Mouse (Mus musculus): ENCODE measurements around the gene Tesc. TPM values are rescaled to one million over a fixed set of nuclear protein-coding genes. Genes with fewer than 3 reads are reported as not detected.
A peak's percentile ranks its signal among the peaks of the same experiment; 100 is the strongest.

Gene Tesc
- polyA plus RNA-seq, 2 experiments, result 2.2 to 8.6 TPM

DNA sequence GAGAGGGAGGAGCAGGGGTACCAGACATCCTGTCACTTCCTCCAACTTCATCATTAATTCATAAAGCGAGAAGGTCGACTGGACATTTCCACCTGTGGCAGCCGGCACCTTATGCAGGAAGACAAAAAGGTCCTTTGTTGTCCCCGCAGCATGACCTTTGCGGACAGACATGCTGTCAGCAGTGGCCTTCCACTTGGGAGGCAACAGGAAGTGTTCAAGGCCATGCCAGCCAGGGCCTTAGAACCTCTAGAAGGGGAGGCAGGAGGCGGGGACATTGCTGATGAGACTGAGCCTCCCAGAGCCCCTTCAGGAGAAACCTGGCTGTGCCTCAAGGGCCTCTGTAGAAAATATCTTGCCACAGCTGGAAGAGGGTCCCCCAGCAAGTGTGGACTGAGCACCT is 6.2 kb downstream of the Tesc start:
- Histone ChIP-seq H3K4me1 (ENCODE audit: control insufficient read depth, insufficient read depth, low read length) (peaks cover 10% of the 10 kb centered on the region), H3K9me3 (ENCODE audit: control insufficient read depth, low read length) (0 out of 2 replicates have a peak, but pooled peaks cover 3% of the 10 kb centered on the region), H3K4me2 (replicated peaks; ENCODE audit: low read depth, low read length, severe bottlenecking) (no peak overlapping the region), H3K9ac (ENCODE audit: low read depth, low read length, severe bottlenecking) (no peak overlapping the region), H3K36me3 (ENCODE audit: control insufficient read depth, insufficient read depth, low read length) (no peaks in the 10 kb centered on the region), H3K27ac (replicated peaks; ENCODE audit: low read depth, low read length) (no peak overlapping the region), H3K27me3 (ENCODE audit: control insufficient read depth, insufficient read depth, low read length) (peaks cover 20% of the 10 kb centered on the region), H3K4me3 (replicated peaks; ENCODE audit: low read length) (no peak overlapping the region)
- no peak for TF ChIP-seq POLR2A (IDR thresholded peaks at IDR 0.05; ENCODE audit: borderline replicate concordance, extremely low read depth, insufficient read depth, insufficient read length)
- WGBS, result 63% methylated on average over 6 of the region's 6 CpGs
- DNase-seq (ENCODE audit: low spot score) (no peak), ATAC-seq (ENCODE audit: low FRiP score, low read depth) (no peak)

DNA sequence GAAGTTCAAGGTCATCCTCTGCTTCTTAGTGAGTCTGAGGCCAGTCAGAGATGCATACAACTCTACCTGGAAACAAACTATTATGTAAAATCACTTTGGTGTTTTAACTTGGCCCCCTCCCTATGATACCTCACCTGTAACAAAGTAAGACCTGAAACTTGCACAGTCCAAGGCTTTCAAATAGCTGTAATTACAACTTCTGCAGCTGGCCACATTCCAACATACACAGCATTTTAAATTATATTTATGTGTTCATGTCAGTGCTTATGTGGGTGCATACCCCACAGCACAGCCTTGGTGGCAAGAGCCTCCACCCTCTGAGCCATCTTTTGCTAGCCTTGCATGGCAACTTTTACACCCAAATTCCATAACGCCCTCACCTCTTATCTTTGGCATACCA is 7.1 kb downstream of the Tesc start:
- no peak for DNase-seq (ENCODE audit: low spot score)
- WGBS, result 79% methylated on average over 1 of the region's 1 CpGs
- Histone ChIP-seq H3K27ac (replicated peaks; ENCODE audit: low read depth, low read length) (no peak overlapping the region), H3K4me1 (ENCODE audit: control insufficient read depth, insufficient read depth, low read length) (peaks cover 8% of the 10 kb centered on the region), H3K9me3 (ENCODE audit: control insufficient read depth, low read length) (0 out of 2 replicates have a peak, but pooled peaks cover 3% of the 10 kb centered on the region), H3K36me3 (ENCODE audit: control insufficient read depth, insufficient read depth, low read length) (no peaks in the 10 kb centered on the region), H3K9ac (ENCODE audit: low read depth, low read length, severe bottlenecking) (no peak overlapping the region), H3K4me3 (replicated peaks; ENCODE audit: low read length) (no peak overlapping the region), H3K27me3 (ENCODE audit: control insufficient read depth, insufficient read depth, low read length) (peaks cover 11% of the 10 kb centered on the region), H3K4me2 (replicated peaks; ENCODE audit: low read depth, low read length, severe bottlenecking) (no peak overlapping the region)
- TF ChIP-seq POLR2A (IDR thresholded peaks at IDR 0.05; ENCODE audit: borderline replicate concordance, extremely low read depth, insufficient read depth, insufficient read length), result no peak
- no peak for ATAC-seq (ENCODE audit: low FRiP score, low read depth)

DNA sequence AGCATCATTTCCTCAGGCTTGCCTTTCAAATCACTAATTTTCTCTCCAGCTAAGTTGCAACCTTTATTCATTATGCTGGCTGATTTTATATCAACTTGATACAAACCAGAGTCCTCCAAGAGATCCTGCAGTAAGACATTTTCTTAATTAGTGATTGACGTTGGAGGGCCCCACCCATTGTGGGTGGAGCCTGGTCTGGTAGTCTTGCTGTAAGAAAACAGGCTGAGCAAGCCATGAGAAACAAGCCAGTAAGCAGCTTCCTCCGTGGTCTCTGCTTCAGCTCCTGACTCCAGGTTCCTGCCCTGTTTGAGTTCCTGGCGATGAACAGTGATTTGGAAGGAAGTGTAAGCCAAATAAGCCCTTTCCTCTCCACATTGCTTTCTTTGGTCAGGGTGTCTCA is 8.2 kb downstream of the Tesc start:
- H3K4me3 ChIP-seq (replicated peaks; ENCODE audit: low read length), result no peak overlapping the region
- H3K27ac ChIP-seq (replicated peaks; ENCODE audit: low read depth, low read length), result no peak overlapping the region
- H3K27me3 ChIP-seq (ENCODE audit: control insufficient read depth, insufficient read depth, low read length), result no peaks in the 10 kb centered on the region; the same call in 1 of the 2 replicates
- H3K4me1 ChIP-seq (ENCODE audit: control insufficient read depth, insufficient read depth, low read length), result peaks cover 8% of the 10 kb centered on the region
- 0 out of 2 replicates have a peak, but pooled peaks cover 3% of the 10 kb centered on the region for H3K9me3 ChIP-seq (ENCODE audit: control insufficient read depth, low read length)
- no peak overlapping the region for H3K4me2 ChIP-seq (replicated peaks; ENCODE audit: low read depth, low read length, severe bottlenecking)
- ATAC-seq (ENCODE audit: low FRiP score, low read depth) (no peak), DNase-seq (ENCODE audit: low spot score) (no peak)
- H3K9ac ChIP-seq (ENCODE audit: low read depth, low read length, severe bottlenecking), result no peak overlapping the region
- H3K36me3 ChIP-seq (ENCODE audit: control insufficient read depth, insufficient read depth, low read length), result no peaks in the 10 kb centered on the region
- no peak for TF ChIP-seq POLR2A (IDR thresholded peaks at IDR 0.05; ENCODE audit: borderline replicate concordance, extremely low read depth, insufficient read depth, insufficient read length)
- 58% methylated on average over 3 of the region's 3 CpGs for WGBS

DNA sequence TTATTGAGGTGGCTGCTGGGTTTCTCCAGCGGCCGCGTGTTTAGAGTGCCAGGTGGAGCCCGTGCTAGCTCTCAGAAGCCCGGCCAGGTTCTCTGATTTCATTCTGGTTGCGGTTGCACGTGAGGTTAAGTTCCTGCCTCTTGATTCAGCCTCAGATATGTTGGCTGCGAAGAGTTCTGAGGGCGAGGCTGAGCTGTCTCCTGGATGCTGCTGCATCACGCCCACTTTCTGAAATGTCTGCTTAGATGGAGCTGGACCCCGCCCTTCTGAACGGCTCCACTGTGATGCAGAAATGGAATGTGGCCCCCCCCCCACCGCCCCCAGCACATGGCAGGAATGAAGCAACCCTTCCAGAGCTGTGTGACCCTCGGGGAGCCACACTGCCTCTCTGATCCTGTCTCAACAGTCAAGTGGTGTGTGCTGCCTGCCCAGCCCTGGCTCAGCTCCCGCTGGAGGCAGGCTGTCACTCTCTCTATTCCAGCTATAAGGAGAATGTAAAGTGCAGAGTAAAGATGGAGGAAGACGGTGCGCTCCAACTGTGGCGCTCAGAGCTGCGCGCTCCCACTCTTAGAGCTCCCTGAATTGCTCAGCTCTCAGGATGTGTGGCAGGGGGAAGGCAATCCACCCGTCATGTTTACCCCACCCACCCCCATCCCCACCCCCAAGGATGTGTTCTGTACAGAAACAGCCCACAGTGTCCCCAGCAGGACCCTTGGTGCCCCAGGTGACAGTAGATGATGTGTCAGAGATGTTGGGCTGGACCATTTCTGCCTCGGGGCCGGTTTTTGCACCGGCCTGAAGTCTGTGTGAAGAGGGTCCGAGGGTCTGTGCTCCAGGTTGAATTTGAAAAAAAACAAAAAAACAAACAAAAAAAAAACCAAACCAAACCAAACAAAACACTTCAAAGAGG is 9.6 kb downstream of the Tesc start:
- WGBS, result 34% methylated on average over 25 of the region's 25 CpGs
- H3K9ac ChIP-seq (ENCODE audit: low read depth, low read length, severe bottlenecking), result peak overlapping the region; percentile 40; the same call in 1 of the 2 replicates
- H3K27ac ChIP-seq (replicated peaks; ENCODE audit: low read depth, low read length), result no peak overlapping the region

DNA sequence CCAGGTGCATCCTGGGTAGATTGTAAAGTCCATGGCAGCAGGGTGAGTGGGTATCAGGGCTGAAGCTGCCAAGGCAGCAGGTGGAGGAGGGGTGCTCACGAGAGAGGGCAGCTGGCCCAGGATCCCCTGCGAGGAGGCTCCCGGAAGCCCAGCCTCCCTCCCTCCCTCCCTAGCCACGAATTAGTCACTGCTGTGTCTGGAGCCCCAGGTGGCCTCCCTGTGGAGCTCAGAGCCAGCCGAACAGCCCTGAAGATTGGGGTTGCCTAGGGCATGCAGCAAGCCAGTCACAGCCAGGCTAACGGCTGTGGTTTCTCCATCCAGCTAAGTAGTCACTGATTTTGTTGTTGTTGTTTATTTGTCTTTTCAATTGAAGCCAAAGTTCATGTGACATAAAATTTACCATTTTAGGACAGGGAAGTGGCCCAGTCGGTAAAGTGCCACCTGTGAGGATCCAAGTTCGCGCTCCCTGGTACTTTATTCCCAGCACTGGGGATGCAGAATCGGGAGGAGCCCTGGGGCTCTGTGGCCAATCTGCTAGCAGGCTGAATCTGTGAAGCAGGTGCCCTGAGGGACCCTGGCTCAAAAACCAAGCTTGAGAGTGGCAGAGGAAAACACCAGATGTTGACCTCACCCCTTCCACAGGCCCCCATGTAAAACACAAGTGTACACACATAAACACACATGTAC is 10.4 kb downstream of the Tesc start:
- Histone ChIP-seq H3K9ac (ENCODE audit: low read depth, low read length, severe bottlenecking) (no peak overlapping the region; the same call in 1 of the 2 replicates), H3K27me3 (ENCODE audit: control insufficient read depth, insufficient read depth, low read length) (no peaks in the 10 kb centered on the region), H3K36me3 (ENCODE audit: control insufficient read depth, insufficient read depth, low read length) (no peaks in the 10 kb centered on the region), H3K4me3 (replicated peaks; ENCODE audit: low read length) (no peak overlapping the region), H3K4me1 (ENCODE audit: control insufficient read depth, insufficient read depth, low read length) (peaks cover 8% of the 10 kb centered on the region), H3K27ac (replicated peaks; ENCODE audit: low read depth, low read length) (no peak overlapping the region), H3K4me2 (replicated peaks; ENCODE audit: low read depth, low read length, severe bottlenecking) (peak overlapping the region; percentile 13; the same call in 1 of the 2 replicates), H3K9me3 (ENCODE audit: control insufficient read depth, low read length) (0 out of 2 replicates have a peak, but pooled peaks cover 3% of the 10 kb centered on the region)
- TF ChIP-seq POLR2A (IDR thresholded peaks at IDR 0.05; ENCODE audit: borderline replicate concordance, extremely low read depth, insufficient read depth, insufficient read length), result no peak
- DNase-seq (ENCODE audit: low spot score), result no peak
- WGBS, result 8% methylated on average over 9 of the region's 10 CpGs
- ATAC-seq (ENCODE audit: low FRiP score, low read depth), result 0 out of 2 replicates have a peak, but pooled peaks have one; percentile 44

More for the DNA sequence above, 9.6 kb downstream of the Tesc start:
- Histone ChIP-seq H3K9me3 (ENCODE audit: control insufficient read depth, low read length) (0 out of 2 replicates have a peak, but pooled peaks cover 3% of the 10 kb centered on the region), H3K36me3 (ENCODE audit: control insufficient read depth, insufficient read depth, low read length) (no peaks in the 10 kb centered on the region), H3K4me1 (ENCODE audit: control insufficient read depth, insufficient read depth, low read length) (peaks cover 8% of the 10 kb centered on the region), H3K27me3 (ENCODE audit: control insufficient read depth, insufficient read depth, low read length) (no peaks in the 10 kb centered on the region), H3K4me3 (replicated peaks; ENCODE audit: low read length) (no peak overlapping the region), H3K4me2 (replicated peaks; ENCODE audit: low read depth, low read length, severe bottlenecking) (peak overlapping the region; percentile 13)
- no peak for TF ChIP-seq POLR2A (IDR thresholded peaks at IDR 0.05; ENCODE audit: borderline replicate concordance, extremely low read depth, insufficient read depth, insufficient read length)
- ATAC-seq (ENCODE audit: low FRiP score, low read depth) (no peak), DNase-seq (ENCODE audit: low spot score) (no peak)

Measured in limb, embryonic 14.5 days (tissue).